Mouse (Mus musculus): ENCODE measurements around the gene Clvs2. TPM values are rescaled to one million over a fixed set of nuclear protein-coding genes. Genes with fewer than 3 reads are reported as not detected.

Gene Clvs2
- 0.10 and 0.32 TPM in 2 replicates for polyA plus RNA-seq (2012; rRNA removed; ENCODE audit: low replicate concordance)

DNA sequence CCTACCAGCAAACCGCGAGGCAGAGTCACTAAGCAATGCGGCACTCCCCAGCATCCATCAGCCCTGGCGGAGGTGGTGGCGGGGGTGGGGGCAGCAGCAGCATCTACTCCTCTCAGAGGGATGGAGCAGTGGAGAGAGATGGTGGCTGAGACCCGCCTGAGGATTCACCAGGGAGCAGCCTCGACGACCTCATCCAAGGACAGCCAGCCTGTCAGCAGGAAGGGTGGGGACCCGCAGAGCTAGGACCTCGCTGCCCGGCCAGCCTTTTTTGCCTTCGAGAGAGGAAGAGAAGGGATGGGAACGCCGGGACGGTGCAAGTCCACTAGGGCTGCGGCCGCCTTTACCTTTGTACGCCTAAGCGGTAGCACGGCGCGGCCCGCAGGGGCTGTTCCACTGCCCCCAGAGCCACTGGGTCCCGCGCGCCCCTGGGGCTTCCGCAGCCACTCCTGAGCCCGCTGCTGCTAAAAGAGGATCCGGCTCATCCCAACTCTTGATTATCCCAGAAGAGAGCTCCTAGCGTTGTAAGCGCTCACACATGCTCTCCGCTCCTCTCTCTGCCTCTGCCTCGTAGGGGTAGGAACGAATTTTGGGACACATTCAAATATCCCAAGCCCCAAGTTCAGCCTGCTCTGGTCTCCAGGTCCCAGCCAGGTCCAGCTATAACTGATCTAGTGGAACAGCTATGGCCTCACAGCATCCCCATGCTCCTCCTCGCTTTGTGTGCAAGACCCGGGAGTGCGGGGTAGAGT is at the start of gene Clvs2:
Gene Clvs2 (minus strand): TSS at position 639 of the 749 bp plus-strand sequence.

Other genes starting within 250 kb of the Clvs2 start
- gene Sult3a2, start 161.9 kb upstream of the Clvs2 start, polyA plus RNA-seq (2012; rRNA removed; ENCODE audit: low replicate concordance), result not detected in 2 replicates
- gene Sult3a1, start 233.0 kb upstream of the Clvs2 start, polyA plus RNA-seq (2012; rRNA removed; ENCODE audit: low replicate concordance), result not detected in 2 replicates